Mouse (Mus musculus) frontal cortex, postnatal 10 days (tissue): ENCODE results near the gene Dnajc9.

Experiments used
- DNase-seq, 2 experiments: peaks; one replicate each; pipeline ENCODE4 v3.0.0; 2022; ENCODE audit warnings: low spot score in 2 of 2, mixed read lengths in 1 of 2

Gene Dnajc9

DNA sequence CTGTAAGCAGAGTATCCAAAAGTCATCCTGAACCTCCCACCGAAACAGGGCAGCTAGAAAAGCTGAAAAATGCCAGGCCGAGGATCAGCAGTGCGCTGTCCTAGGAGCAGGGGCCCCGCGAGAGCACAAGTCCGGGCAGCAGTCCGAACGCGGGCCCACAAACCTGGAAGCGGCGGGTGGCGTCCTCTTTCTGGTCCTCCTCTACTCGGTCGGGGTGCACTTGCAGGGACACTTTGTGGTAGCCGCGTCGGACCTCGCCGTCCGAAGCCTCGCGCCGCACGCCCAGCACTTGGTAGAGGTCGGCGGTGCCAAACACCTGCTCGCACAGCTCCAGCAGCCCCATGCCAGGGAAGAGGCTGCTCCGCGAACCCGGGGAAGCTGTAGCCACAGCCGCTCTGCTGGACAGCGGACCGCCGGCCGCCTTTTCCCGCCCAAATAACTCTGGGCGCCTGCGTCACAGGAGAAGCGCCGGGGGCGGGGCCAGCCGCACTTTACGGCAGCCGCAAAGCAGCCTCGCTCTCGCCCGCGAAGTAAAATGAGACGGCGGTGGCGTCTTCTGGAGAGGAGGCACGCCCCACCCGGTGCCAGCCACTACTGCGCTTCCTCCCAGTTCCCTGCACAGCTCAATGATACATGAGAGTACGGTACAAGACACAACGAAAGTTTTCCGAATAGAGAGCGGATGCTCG lies at the start of gene Dnajc9:
TSS of gene Dnajc9 (minus strand) at position 470 of the 689 bp plus-strand sequence.
- peak; percentile 94 to 96 for DNase-seq

DNA sequence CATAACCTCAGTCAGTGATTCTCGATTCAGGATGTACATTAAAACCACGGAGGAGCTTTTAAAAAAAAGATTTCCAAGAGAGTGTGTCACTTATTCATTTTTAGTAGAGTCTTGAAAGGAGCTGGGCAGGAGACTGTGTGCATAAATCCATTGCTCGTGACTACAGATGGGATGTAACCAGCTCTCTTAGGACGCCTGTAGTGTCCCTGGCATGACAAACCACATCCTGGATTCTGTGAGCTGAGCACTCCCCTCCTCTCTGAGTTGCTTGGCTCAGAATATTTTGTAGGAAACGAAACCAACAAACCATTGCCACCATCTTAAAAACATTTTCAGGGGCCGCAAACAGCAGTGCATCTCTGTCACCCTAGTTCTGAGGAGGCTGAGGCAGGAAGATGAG lies 48.3 kb upstream of the Dnajc9 start:
- DNase-seq = no peak

- DNase-seq = no peak
These were observed 43.7 kb upstream of the Dnajc9 start for GRCm38 (mm10) chr14:20432420-20432819.

DNA sequence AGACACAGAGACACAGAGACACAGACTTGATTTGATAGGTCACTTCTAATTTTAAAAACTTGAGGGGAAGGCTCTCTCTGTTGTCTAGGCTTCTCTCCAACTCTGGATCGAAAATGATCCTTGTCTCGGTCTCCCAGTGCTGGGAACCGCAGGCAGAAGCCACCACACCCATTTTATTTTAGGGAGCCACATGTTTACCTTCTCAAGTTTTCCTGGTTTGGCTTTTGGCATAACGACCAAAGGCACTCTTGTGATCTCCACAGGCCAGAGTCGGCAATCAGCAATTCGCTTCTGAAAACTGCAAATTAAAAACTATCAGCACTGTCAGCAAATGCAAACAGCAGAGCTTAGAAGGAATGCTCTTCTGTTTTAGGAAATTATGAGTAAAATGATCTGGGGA lies 43.0 kb upstream of the Dnajc9 start:
- DNase-seq = no peak

DNA sequence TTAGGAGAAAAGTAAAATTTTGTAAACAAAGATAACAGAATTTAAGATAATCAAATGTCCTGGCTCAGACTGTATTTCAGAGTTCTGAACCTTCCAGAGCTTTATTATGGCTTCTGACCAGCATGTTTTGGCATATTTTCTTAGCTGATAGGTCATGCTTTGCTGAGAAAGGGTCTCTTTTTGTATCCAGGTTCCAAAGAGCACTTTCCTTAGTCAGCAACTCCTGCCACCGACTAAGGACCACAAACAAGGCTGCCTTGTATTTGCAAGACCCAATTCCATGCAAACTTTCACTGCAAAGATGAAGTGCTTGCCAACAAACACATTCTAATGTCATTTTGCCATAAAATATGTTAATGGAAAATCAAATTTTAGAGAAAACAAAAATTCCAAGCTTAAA lies 41.1 kb upstream of the Dnajc9 start:
- no peak for DNase-seq

- DNase-seq = no peak
These were observed 39.9 kb upstream of the Dnajc9 start for GRCm38 (mm10) chr14:20428593-20428992.

DNA sequence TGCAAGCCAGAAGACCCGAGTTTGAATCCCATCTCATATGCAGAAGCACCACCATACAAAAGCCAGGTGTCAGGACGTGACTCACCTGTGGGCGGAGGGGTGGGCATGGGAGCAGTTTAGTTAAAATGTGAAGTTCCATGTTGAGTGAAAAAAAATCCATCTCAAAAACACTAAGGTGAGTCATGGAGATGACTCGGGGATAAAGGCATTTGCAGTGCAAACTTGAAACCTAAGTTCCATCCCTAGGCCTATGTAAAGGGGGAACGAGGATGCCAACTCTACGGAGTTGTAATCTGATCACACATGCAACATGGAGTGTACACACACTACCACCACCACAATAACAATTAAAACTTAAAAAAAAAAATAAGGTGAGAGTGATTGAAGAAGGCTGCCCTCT lies 34.3 kb upstream of the Dnajc9 start:
- no peak for DNase-seq

DNA sequence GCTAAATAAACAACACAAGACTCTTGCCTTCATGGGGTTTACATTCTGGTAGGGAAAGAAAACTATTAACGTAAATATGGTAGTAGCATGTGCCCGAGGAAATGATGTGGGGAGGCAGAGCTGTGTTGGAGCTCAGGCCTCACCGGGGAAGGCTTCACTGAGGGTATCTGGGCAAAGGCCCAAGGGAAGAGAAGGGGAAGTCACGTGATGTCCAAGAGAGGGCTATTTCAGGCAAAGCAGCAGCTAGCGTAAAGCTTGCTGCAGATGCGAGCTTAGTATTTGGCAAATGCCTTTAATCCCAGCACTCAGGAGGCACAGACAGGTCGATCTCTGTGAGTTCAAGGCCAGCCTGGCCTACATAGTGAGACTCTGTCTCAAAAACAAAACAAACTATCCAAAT lies 33.5 kb upstream of the Dnajc9 start:
- no peak for DNase-seq

GRCm38 (mm10) chr14:20400071-20400470 lies 11.4 kb upstream of the Dnajc9 start:
- DNase-seq = no peak

- DNase-seq = no peak
These were observed 10.2 kb upstream of the Dnajc9 start for GRCm38 (mm10) chr14:20398864-20399263.

- no peak for DNase-seq
These were observed 8.5 kb upstream of the Dnajc9 start for GRCm38 (mm10) chr14:20397220-20397619.

- peak; percentile 92 to 93 for DNase-seq
These were observed 4.6 kb upstream of the Dnajc9 start, which contains the start of gene Mrps16 for GRCm38 (mm10) chr14:20393205-20393913. Gene Mrps16 (minus strand): TSS chr14:20393634.

DNA sequence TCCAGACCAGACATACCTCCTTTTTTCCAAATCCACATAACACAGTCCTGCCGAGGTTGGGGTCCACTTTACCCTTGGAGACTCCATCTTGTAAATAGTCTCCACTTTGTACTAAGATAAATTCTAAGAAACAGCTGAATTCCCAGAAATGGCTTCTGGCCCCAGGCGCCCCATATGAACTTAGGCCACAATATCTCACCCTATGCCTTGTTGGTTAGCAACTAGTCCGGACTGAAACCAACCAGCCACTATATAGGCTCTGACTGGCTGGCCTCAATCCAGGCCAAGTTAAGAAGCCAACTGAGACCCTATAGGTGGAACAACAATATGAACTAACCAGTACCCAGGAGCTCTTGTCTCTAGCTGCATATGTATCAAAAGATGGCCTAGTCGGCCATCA lies 3.6 kb upstream of the Dnajc9 start:
- no peak for DNase-seq

- no peak for DNase-seq
These were observed 853 bp upstream of the Dnajc9 start for GRCm38 (mm10) chr14:20389446-20390079.

DNA sequence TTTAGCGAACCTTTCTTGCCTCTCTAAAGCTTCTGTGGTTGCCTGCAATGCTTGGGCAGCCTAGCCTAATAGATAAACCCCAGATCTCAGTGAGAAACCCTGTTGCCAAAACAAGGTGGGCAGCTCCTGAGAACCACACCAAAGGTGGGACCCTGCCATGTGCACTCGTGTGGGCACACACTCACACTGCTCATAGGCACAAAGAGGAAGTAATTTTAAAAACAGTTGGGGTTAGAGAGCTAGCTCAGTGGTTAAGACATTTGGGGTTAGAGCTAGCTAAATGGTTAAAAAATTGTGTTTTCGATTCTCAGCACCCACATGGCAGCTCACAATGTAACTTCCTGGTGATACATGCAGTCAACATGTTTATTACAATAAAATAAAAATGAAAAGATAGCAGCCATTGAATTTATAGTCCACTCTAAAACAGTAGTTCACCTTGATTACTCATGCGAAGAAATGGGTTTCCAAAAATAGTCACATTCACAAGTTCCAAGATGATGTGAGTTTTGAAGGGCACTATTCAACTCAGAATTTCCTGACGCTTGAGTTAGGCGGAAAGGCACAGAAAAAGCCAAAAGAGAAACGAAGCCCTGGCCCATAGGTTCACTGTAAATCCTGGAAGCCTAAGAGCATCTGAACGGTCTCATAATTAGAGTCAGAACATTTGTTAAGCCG lies 8.8 kb downstream of the Dnajc9 start:
- DNase-seq = no peak

- DNase-seq = no peak
These were observed 9.5 kb downstream of the Dnajc9 start for GRCm38 (mm10) chr14:20379087-20379640.

DNA sequence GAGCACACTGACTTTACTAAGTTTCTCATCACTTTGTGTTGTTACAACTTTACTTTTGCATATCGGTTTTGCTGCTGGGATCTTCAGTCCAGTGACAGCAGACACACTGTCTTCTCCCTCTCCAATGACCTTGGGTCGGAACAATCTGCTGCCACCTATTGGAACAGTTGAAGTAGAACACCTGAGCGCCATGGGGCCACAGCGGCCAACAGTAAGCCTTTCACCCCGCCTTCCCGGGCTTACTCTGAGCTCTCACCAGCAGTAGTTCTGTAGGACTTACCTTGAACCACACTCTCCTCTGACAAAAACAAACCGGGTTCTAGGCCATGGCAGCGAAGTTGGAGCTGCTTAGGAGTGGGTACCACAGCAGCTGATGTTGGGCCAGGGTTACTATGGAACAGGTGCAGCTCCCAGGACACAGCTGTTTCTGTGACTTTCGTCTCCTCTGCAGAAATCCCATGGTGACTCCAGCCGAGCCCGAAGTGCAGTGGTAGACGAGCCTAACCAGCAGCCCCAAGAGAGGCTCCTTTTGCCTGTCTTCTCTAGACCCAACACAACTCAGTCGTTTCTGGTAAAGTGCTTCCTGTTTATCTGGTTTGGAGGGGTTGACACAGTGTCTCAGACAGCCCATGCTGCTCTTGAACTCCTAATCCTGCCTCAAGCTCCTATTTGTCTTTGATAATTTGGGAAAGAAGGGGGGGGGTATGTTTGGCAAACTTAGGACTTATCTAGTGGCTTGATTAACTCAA lies 10.2 kb downstream of the Dnajc9 start:
- no peak for DNase-seq

DNA sequence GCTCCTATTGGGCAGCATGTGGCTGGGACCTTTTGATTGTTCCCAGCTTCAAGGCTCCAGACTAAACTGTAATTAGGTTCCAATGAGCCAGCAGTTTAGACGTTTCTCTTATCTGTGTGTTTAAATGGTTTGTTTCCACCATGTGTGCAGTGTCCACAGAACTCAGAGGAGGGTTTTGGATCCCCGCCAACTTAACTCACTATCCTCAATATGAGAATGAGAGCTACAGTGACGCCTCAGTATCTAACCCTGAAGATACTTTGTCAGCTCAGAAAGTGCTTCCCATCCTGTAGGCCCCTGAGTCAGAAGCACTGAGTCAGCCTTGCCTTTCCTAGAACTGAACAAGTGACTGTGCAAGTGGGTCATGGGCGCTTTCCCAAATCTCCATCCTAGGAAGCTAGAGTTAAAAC lies 11.6 kb downstream of the Dnajc9 start:
- no peak for DNase-seq

DNA sequence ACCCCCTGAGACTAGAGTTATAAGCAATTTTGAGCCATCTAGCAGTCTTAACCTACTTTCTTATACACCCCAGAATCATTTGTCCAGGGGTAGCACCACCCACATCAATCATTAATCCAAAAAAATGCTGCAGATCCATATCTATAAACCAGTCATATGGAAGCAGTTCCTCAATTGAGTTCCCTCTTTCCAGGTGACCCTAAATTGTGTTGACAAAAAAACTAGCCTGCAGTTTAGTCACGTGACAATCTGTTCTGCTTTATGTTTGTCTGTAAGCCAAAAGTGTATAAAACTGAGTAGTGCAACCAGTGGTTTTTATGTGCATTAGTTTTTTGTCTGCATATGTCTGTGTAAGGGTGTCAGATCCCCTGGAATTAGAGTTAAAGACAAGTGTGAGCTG lies 16.9 kb downstream of the Dnajc9 start:
- DNase-seq = no peak

DNA sequence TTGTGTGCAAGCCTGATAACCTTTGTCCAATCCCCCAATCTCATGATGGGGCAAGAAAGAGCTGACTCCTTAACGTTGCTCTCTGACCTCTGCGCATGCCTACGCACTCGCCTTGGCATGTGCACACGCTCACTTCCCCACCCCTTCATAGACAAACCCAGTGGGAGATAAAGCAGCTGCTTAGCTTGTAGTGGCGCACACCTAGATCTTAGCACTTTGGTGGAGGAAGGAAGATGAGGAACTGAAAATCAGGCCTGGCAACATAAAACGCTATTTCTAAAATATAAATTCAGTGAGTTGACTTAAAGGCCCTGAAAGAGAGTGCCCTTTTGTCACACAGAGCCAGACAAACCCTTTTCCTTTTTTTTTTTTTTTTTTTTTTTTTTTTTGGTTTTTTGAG lies 17.9 kb downstream of the Dnajc9 start:
- no peak for DNase-seq

GRCm38 (mm10) chr14:20368271-20368670 lies 20.4 kb downstream of the Dnajc9 start:
- no peak for DNase-seq
